Mouse (Mus musculus) heart, postnatal 0 days (tissue): ENCODE measurements at regions not wholly inside any gene's neighbourhood (a gene's known extent, or its start where the extent isn't known, plus 50 kb on each side); places are given as distances from the start of the nearest gene placed in this dataset.

Source experiments
- CTCF ChIP-seq: IDR thresholded peaks from 2 replicates; pipeline ENCODE4 v1.5.1; 2016; ENCODE audit warnings: antibody characterized with exemption, control low read depth, low read depth
- EP300 ChIP-seq: IDR thresholded peaks from 2 replicates; pipeline ENCODE4 v1.6.1; 2016; ENCODE audit warnings: antibody characterized with exemption, low read depth

GRCm38 (mm10) chr4:81956926-81957694 is 514.5 kb upstream of the Mpdz start:
- TF ChIP-seq CTCF (no peak), EP300 (no peak)
